Mouse (Mus musculus) granulocyte monocyte progenitor cell, adult 5-6 weeks (primary cell): Measurements from ENCODE around the gene Il17rc. TPM values are rescaled to one million over a fixed set of nuclear protein-coding genes. Genes with fewer than 3 reads are reported as not detected.
A peak's percentile ranks its signal among the peaks of the same experiment; 100 is the strongest.

Experiments used
- ATAC-seq: replicated peaks from 2 replicates; pipeline ENCODE4 v1.8.0; 2016; ENCODE audit warnings: mild to moderate bottlenecking, moderate TSS enrichment, inconsistent platforms; ENCODE audit not compliant: poor library complexity, severe bottlenecking
- total RNA-seq, 2 experiments: library from RNA; stranded (forward) in 1 of 2; stranded (reverse) in 1 of 2; fragments of 200-712, 200-1000 nt in 1 of 2; fragments of >200 nt in 1 of 2; fragmentation: Nextera tagmentation in 1 of 2; gene quantifications; 2 replicates each; pipeline ENCODE4 v1.2.3; 2014 to 2017

The Il17rc gene
- total RNA-seq, 2 experiments from 2014 or later: not detected

DNA sequence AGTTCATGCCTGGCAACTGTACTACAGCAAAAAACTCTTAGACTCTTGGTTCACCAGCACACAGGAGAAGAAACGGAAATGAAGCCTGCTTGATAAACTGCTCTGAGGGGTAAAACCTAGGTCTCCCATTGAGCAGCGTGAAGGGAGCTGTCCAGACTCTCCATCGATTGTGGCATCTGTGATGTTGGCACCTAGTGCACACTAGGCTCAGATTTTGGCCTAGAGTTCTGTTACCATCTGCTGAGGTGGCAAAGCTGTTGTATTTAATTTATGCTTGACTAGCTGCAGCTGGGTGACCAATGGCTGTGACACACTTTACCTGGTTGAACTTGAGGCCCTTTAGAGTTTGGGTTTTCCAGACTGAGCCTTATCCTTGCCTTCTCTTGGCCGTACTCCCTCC, 23.6 kb upstream of the Il17rc start:
- no peak for ATAC-seq

GRCm38 (mm10) chr6:113451839-113452238, 19.4 kb upstream of the Il17rc start:
- no peak for ATAC-seq

DNA sequence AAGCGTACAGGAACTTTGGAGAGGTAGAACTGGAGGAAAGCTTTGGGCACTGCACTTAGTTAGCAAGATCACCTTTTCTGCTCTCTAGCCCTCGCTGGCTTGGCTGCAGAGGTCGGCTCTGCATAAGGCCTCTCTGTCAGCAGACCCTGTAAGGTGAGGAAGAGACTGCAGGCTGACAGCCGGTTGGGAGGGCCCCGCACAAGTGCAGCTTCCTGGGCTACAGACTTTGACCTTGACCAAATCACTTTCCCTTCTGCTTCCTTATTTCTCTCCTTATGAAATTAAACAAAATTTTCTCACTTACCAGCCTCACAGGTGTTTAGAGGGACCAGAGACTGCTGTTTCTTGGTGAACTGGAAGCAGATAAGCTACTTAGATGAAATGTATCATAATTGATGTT, 16.2 kb upstream of the Il17rc start:
- ATAC-seq: peak; percentile 64

DNA sequence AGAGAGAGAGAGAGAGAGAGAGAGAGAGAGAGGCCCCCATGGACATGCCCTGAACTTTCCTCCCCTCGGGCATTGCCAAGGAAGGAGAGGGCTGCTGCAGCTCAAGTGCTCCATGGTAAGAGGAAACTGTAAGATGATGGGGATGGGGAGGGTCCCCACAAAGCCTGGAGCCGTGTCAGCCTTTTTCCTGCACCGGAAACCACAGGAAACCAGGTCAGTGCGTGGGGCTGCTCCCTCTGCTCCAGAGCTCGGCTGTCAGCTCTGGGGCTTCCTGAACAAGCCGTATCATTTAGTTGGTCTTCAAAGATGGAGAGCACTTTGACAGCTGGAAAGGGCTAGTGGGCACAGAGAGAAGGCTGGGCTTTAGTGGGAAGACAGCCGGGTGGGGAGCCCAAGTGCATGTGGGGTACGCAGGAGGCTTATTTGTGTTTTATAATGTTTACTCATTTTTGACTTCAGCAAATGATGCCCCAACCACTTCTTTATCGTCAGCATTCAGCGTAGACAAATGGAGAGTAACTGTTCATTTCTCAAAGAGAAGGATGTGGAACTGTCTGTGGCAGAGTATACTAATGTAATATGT, 13.2 kb upstream of the Il17rc start, which contains the start of gene Il17re:
Il17re (plus strand) TSS at position 533 of the 583 bp plus-strand sequence.
- peak; percentile 61 for ATAC-seq

DNA sequence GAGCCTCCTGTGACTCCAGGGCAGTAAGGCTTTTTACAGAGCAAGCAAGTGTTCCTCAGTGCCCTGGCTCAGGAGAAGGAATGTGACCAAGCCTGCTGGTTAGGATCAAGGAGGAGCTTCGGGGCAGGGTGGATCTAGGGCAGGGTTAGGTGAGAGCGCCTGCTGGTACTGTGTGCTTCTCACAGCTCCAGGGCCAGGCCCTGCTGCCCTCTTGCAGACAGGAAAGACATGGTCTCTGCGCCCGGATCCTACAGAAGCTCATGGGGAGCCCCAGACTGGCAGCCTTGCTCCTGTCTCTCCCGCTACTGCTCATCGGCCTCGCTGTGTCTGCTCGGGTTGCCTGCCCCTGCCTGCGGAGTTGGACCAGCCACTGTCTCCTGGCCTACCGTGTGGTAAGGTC, 12.6 kb upstream of the Il17rc start:
- no peak for ATAC-seq

DNA sequence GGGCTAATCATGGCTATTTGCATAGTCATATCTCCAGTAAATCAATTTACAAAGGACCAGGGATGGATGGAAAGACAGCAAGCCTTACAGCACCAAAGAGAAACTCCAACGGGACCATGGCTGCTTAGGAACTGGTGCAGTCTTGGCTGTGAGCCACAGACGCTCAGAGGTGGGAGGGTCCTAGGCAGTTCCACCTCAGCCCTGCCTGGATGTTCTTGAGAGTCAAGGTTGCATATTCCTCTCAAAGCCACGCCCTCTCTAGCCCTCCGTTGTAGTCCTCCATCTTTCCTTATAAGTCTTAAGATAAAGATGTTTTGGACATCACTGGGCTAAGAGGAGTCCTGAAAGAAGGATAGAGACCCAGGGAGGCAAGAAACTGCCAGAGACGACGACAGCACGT, 7.2 kb upstream of the Il17rc start:
- no peak for ATAC-seq

DNA sequence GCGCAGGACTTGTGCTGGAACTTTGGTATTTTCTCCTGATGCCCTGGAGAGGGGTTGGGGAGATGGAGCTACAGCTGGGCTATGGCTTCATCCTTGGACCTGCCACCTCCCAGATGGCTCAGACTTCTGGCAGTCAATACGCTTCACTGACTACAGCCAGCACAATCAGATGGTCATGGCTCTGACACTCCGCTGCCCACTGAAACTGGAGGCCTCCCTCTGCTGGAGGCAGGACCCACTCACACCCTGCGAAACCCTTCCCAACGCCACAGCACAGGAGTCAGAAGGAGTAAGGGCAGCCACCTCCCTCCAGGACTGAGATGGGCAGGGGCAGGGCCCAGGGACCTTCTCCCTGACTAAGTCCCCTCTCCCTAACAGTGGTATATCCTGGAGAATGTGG, 5.6 kb upstream of the Il17rc start:
- no peak for ATAC-seq

GRCm38 (mm10) chr6:113468512-113468911, 2.7 kb upstream of the Il17rc start:
- peak; percentile 71 for ATAC-seq

DNA sequence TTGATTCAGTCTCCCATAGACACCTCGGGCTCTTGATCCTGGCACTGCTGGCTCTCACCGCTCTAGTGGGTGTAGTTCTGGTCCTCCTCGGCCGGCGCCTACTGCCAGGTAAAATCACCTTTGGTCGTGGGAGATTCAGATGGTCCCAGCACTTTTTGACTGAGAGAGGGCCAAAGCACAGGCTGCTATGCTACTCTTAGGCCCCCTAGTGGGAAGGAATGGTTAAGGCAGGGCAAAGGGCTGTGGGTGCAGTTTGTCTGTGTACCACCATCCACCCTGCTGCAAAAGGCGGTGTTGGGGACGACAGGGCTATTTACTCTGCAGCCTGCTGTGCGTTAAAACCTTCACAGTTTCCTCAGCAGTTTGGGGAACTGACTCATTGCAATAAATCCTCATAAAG, 2.2 kb upstream of the Il17rc start:
- ATAC-seq: peak; percentile 85

DNA sequence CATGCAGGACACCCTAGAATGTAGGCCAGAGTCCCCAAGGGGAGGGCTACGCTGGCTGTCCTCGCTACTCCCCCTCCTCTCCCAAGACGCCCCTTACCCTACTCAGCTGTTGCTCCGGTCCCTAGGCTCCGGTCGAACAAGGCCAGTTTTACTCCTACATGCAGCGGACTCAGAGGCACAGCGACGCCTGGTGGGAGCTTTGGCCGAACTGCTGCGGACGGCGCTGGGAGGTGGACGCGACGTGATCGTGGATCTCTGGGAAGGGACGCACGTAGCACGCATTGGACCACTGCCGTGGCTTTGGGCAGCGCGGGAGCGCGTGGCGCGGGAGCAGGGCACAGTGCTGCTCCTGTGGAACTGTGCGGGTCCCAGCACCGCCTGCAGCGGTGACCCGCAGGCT, 1.8 kb upstream of the Il17rc start:
- ATAC-seq: peak; percentile 74

GRCm38 (mm10) chr6:113472061-113472460, 834 bp downstream of the Il17rc start:
- no peak for ATAC-seq

DNA sequence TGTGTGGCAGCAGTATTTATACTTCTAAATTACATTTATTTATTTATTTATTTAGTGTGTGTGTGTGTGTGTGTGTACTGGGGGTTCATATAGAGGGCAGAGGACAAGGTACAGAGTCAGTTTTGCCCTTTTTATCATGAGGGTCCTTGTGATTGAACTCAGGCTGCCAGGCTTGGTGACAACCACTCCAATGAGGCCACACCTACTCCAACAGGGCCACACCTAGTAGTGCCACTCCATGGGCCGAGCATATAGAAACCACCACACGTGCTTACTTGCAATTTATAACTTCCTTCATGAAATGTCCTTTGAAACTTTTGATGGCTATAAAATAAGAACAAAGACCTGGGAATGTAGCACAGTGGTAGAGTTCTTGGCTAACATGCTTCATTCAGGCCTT, 2.0 kb downstream of the Il17rc start:
- no peak for ATAC-seq

DNA sequence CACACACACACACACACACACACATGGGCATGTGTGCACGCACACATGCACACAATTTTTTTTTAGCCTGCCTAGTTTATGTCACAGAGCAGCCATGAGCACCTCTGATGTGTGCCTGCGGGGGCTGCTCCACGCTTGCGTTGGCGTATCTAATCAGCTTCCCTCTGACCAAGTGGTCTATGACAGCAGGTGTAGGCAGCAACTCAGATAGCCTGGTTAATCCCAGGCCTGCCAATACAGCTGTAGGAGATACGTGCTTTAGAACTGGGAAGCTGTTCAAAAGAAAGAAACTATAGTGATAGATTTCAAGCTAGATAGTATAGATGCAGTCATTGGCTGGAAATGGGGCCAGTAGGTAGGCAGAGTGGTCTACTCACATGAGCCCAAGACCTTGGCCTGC, 2.5 kb downstream of the Il17rc start:
- no peak for ATAC-seq

DNA sequence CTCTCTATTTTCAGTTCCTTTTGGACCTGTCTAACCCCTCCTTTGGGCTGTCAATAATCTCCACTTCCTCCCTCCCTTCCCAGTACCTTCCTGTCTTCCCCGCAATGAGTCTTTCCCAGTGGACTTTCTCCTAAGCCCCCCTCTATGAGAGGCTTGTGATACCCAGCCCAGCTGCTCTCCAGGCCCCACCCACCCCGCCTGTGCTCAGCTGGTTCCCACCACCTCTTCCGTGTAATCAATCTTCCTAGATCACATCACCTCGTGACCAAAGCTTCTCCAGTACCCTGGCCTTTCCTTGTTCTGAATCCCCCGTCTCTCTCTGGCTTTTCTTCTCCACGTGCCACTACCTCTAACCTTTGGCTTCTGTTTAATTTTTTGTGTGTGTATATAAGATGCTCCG, 6.1 kb downstream of the Il17rc start:
- no peak for ATAC-seq

DNA sequence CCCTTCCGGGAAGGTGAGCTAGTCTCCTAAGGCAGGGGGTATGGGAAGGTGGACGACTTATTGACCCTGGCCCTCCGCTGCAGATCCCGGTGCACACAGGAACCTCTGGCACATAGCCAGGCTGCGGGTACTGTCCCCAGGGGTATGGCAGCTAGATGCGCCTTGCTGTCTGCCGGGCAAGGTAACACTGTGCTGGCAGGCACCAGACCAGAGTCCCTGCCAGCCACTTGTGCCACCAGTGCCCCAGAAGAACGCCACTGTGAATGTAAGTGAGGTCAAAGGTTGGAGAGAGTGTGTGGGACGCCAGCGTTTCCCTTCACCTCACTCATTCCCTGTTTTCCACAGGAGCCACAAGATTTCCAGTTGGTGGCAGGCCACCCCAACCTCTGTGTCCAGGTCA, 7.7 kb downstream of the Il17rc start:
- no peak for ATAC-seq

- ATAC-seq: no peak
These were observed 9.5 kb downstream of the Il17rc start for GRCm38 (mm10) chr6:113480555-113481373.

- peak; percentile 67 for ATAC-seq
These were observed 11.4 kb downstream of the Il17rc start for GRCm38 (mm10) chr6:113482477-113483099.

DNA sequence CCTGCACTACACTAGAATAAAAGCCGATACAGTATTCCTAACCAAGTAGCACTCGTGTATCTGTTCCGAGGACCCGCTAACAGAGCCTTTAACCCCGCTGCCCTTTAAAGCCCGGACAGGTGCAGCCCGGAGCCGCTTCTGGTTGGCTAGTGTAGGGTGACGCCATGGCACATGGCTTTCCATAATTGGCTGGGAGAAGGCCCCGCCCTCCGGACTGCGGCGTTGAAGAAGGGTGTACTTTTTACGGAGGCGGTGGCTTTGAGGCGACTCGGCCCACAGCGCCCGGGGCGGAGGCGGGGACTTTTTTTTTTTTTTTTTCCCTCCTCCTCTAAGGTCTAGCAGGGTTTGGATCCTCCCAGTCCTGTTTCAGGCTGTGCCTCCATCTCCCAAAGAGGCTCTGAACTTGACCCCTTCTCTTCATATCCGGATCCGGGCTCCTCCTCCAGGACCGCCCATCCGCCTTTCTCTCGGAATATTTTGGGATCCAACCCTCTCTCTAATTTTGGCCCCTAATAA, 11.9 kb downstream of the Il17rc start, which contains the start of gene Creld1:
Creld1 (plus strand) TSS at position 198 of the 516 bp plus-strand sequence.
- peak; percentile 85 for ATAC-seq

GRCm38 (mm10) chr6:113483729-113484128, 12.5 kb downstream of the Il17rc start:
- 0 out of 2 replicates have a peak, but pooled peaks have one; percentile 10 for ATAC-seq

GRCm38 (mm10) chr6:113487125-113487576, 15.9 kb downstream of the Il17rc start:
- ATAC-seq: peak; percentile 24

- ATAC-seq: no peak
These were observed 18.2 kb downstream of the Il17rc start for GRCm38 (mm10) chr6:113489410-113489809.
